Mouse (Mus musculus): ENCODE data around the gene Kcnk13.

Kcnk13 gene

DNA sequence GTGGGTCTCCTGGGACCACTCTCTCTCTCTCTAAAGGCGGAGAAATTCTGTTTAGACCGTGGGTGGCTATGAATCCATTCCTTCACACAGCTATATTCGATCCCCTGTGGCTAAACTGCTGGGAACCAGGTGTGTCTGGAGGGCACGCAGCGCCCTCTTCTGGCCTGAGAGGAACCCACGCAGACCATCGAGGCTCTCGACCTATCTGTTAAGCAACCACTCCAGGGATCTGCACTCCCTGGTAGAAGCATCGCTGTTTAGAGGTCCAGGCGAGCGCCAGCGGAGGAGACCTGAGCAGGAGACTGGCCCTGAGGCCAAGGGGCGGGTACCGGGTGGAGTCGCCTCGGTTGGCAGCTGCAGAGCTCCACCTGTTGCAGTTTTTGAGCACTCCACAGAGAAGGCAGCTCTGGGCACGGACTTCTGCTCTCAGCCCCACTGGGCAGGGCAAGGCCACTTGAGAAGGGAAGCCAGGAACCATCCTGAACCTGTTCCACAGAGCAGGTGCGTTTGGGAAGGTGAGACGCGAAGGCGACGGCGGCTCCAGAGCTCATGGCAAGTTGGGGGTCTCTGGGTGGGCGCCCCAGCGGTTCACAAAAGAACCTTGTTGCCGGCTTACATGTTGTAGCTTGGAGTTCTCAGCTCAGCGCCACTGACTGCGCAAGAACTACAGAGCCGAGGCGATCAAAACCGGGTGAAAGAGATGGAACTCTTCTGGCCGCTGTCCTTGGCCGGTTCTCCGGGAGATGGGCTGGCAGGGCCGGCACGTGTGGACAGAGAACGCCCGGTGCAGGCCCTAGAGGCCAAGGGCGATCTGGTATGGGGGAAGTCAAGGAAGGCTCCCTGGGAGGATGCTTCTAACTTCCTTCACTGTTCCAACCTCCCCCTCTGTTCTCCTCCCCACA is at the start of gene Kcnk13:
Gene Kcnk13, plus strand, starts transcription at position 199 of the 902 bp plus-strand sequence.
- DNase-seq = peak; percentile 83

DNA sequence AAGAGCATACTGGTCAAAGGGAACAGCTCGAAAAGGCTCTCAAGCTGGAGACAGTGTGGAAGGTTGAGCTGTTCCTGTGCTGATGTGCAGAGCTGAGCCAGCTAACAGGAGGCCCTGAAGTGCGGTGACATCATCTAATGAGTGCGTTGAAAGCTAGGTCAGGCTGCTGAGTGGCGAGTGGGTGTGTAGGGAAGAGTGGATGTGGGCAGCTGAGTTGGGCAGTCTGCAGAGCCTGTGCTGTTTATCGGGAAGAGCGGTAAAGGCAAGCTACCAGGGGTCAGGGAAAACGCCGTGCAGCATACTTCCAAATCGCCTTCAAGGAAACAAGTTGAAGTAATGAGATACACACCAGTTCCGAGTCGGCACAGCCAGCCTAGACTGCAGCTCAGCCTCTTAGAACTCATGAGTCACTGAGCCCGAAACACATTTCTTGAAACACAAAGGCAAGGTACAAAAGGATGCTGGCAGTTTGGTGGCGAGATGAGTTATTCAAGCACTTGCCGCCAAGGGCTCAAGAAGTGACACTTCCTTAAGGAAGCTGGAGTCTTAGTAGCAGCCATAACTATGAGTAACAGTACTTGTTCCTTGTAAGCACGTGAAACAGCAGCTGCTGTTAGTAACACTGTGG is 46.4 kb upstream of the Kcnk13 start:
- DNase-seq = no peak

DNA sequence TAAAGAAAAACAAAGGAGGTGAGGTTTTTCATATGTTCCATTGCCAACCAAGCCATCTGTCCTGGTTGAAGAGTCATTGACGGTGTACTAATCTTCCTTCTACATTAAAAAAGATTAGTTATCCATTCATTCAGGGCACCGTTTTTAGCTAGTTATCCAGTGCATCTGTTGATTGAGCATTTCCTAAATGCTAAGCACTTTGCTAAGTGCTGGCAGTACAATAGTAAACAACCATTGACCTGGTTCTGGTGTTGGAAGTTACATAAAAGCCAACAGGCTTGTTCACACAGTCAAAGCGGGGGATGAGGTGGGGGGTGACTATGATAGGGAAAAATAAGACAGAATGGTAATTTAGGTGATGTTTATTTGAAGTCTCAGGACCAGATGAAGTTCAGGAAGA is 44.7 kb upstream of the Kcnk13 start:
- DNase-seq = no peak

DNA sequence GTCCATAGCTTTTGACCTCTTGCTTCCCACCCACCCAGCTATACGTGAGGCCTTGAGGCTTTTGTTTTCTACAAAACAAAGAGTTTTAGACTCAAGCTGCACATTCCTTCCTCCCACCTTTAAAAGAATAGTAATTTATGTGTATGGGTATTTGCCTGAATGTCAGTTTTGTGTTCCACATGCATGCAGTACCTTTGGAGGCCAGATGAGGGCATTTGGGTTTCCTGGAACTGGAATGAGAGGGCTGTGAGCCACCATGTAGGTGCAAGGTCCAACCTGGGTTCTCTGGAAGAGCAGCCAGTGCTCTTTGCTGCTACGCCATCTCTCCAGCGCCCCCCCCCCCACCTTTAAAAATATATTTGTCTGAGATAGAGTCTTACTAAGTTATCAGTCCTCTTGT is 43.3 kb upstream of the Kcnk13 start:
- DNase-seq = peak; percentile 32

DNA sequence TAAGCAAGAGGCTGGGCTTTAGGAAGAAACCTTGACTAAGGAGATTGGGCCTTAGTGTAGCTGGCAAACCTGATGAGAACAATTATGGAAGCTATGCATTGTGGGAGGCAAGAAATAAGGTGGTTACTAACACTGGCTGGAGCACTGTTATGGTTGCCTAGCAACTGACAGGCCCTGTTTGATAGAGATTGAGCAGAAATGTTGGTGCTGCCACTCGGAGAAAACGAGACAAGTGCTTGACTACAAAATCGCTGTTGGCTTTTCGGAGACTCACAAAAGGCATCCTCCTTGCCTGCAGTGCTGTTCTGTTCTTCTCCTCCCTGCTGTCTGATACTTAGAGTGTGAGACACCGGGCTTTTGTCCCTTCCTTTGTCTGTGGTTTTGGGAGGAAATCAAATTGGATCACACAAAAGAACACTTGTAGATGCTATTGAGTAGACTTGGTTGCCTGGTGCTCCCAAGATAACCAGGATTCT is 41.1 kb upstream of the Kcnk13 start:
- DNase-seq = no peak

DNA sequence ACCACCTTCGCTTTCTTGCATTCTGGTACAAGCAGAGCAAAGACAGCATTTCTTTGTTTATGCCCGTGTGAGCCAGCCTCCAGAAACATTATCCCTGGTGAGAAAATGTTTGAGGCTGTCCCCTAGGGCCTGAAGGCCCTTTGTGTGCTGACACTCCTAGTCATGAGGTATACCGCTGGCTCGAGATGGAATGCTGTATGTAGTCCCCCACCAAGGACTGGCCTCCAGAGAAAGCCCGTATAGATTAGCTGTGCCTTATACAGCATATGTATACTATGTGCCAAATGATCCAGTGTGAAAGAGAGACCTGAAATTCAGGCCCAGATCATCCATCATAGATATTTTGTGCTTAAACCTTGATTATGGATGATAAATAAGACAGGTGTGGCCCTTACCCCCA is 40.6 kb upstream of the Kcnk13 start:
- DNase-seq = no peak

DNA sequence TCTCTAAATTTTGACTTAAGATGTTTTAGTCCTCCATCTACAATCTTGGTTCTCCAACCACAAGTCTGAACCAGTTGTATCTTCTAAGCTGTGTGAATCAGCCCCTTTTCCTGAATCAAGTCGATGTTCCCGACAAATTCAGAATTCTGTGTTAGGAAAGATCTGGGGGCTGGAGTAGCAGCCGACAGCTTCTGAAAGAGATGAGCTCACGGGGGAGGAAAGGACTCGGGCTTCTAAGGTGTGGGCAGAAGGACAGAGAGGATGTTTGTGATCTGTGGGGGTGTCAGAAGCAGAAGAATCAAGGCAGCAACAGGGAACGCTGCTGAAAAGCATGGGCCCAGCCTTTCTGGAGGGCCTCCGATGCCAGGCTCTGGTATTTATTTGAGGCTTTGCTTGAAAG is 36.0 kb upstream of the Kcnk13 start:
- no peak for DNase-seq

DNA sequence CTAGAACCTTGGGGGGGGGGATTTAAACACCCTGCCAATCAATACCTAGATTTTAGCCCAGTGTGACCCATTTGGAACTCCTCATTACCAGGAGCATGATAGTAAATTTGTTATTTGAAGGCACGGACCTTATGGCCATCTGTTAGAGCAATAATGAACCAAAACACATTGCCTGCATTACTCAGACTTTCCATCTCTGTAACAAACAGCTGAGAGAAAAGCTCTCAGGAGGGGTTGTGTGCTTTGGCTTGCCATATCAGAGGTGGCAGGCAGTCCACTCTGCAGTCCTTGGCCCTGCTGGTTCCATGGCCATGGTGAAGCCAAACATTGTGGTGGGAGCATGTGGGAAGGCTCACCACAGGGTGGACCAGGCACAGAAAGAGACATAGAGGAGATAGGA is 35.1 kb upstream of the Kcnk13 start:
- no peak for DNase-seq

DNA sequence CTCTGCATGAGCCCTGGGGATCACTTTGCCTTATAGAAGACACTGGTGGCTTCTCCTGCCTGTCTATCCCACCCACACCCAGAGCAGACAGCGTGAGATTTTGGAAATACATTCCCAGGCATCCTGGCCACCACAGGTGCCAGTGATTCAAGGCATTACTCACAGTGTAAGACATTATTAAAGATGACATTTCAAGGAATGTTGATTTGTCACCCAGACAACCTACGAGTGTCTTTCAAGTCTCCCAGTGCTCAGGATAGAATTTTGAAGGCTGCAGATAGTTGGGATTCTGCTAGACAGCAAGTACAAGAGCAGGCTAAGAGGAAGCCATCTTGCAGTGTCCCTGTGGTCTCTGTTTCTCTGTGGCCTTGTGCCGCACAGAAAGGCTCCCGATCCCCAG is 32.1 kb upstream of the Kcnk13 start:
- no peak for DNase-seq

DNA sequence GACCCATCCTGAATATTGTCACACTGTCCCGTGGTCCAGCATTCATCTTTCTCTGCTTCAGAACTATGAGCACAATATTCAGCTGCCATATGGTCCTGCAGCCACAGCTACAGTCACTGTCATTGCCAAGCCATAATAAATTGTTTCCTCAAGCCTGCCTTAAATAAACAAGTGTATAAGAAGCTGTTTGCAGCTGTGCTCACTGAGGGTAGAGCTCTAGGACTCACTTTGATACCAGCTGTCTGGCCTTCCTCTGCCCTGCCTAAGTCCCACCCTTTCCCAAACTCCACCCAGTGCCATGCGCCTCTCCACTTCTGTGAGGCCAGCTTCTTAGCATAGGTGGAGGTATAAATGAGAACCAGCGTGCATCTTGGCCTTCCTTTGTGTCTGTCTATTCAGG is 30.7 kb upstream of the Kcnk13 start:
- no peak for DNase-seq

DNA sequence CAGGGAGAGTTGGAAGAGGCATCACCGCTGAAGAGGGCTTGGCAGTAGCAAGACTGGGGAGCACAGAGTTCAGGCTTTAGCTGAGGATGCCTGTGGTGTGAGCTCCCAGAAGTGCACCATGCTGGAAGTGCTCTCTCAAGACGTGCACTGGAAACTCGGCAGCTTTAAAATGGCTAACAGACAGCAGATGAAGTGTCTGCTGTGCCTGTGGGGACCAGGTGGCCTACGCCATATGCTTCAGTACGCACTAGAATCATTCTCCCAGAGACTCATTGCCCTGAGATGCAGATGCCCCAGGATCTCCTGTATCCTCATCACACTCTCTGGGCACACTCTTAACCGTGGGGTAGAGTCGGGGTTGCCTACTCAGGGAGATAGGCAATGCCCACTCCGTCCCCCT is 28.9 kb upstream of the Kcnk13 start:
- DNase-seq = no peak

DNA sequence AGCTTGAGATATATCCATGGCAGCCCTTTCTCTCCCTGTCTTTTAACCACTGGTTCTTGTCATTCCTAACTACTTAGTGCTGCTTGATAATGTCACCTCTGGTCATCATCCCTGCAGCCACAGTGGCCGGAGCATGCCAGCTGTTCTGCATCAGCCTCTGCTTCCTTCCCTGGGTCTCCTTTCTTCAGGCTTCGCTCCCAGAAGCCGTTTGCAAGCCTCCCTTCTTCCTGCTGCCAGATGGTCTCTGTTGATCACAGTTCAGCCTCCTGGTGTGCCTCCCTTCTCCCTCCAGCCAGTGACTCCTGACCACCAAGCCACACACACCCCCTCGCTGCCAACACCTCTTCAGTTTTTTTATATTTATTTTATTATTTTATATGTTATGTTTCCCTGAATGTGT is 25.8 kb upstream of the Kcnk13 start:
- DNase-seq = peak; percentile 75

DNA sequence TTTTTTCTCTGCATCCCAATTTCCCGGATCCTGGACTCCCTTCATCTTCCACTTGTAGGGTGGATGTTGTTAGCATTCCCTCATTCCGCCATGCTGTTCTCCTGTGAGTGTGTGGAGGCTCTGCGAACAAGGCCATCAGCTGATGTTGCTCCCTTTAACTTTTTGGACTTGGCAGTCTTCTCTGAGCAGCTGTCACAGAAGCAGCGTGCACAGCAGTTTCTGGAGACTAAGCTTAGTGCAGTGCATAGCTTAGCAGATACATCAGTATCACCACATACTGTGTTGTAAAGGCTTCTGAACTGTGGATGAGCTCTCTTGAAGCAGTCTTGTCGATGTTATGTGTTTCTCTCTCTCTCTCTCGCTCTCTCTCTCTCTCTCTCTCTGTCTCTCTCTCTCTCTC is 25.1 kb upstream of the Kcnk13 start:
- DNase-seq = peak; percentile 34

DNA sequence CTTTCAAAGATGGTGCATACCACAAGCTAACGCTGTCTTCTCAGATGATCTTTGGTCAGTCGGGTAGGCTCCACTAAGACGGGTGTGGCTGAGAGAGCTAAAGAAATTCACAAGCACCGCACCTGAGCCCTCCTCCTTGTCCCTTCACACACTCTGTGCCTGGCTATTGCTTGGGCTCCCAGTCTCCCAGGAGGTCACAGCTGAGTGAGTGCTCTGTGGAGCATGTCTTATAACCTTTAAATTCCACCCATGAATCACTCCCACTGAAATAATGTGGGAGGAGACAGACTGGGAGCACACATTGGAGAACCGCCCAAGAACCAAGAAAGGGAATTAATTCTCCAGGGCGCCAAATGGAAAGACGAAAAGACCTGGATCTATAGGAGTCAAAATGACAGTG is 23.6 kb upstream of the Kcnk13 start:
- peak; percentile 67 for DNase-seq

DNA sequence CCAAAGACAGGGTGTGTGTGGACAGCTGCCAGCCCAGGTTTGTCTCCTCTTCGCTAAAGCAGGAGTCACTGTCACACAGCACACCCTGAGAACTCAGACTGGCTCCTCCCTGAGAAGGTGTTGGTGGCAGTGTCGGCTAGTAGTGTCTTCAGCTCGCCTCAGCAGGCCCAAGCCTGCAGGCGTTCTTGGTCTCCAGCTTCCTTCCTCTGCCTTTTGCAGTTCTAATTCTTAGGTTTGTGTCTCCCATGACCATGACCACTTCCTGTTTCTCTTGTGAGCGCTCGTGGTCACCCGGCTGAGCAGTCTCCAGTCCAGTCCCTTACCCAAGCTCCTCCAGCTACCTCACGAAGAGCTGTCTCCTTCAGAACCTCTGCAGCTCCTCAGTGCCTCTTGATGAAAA is 21.9 kb upstream of the Kcnk13 start:
- DNase-seq = no peak

DNA sequence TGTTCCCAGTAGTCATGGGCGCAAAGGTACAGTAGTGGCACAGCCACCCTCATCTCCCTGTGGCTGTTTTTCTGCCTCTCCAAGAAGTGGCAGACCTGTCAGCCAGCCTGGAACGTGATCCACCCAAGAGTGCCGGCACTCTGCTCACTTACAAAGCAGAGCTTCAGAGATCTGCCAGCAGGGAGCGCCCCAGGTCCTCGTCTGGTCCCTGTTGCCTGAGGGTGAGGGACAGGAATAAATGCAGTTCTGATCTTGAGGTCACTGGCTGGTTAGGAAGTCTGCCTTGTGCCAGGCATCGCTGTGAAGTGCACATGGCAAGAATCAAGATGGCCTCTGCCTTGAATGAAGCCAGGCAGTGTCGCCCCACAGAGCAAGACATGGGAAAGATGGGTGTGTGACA is 11.4 kb upstream of the Kcnk13 start:
- DNase-seq = peak; percentile 69

DNA sequence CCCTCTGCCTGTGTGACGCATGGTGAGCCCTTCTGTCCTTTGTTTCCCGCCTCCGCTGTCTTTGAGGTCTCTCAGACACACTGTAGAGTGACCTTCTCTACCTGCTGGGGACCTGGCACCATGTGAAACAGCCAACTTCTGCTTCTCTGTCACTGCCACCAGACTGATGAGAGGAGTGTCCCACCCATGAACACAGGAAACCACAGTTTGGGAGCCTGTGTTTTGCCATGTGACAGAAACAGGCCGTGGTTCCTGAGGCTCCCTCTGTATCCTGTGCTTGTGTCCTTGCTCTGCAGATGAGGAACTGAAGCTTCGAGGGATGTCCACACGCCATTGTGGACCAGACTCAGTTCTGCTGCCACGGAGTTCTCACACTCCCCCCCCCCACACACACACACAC is 7.9 kb upstream of the Kcnk13 start:
- DNase-seq = peak; percentile 1

DNA sequence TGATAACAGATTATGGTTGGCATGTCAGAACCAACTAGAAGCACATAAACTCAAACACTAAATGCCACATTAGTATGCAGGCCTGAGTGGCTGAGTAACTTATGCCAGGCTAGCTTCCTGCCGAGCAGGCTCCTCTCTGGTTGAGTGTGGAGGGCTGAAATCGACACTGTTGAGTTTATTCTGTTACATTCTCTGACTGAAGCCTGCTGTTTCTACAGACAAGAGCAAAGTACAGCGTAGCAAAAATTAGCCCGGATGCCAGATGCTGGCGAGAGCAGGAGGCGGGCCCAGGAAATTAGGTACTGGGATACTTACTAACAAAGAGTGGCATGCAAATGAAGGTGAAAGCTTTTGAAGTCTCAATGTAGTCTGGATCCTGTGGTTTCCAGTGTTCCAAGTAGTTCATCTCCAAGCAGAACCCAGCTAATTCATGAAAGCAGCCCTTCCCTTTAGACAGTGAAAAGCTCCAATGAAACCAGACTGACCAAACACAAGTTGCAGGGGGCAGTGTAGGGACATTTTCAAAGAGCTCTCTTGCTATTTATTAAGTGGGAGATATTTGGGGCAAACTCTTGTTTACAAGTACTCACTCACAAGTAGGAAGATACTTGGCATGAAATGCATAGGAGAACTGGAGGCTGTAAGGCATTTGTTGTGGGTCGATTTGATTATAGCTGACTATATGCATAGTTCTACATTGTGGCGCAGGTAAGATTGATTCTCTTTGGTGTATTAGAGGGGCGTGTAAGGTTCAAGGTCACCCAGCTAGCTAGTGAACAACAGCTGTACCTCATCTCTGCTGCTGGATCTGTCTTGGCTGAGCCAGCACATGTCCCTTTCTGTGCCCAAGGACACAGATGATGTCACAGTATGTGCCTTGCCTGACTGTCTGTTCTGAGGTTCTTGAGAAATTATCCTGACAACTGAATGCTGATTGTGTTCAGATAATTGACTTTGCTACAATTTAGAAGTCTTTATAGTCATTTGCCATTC is 5.9 kb upstream of the Kcnk13 start:
- no peak for DNase-seq

DNA sequence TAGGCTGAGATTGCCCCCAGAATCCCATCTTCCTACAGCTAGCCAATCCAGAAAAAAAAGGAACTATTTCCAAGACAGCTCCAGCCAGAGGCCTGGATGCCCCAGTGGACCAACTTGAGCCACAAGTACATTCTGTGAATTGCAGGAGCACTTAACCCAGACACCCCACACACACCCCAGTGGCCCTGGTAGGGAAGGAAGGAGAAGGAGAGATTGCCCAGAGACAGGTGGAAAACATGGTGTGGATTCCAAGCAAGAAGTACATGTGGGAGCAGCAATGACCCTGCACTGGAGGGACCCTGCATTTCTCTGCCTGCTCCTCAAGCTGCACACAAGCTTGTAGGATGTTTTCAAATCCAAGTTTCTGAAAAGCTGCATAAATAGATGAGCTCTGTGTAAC is 5.0 kb upstream of the Kcnk13 start:
- DNase-seq = no peak

DNA sequence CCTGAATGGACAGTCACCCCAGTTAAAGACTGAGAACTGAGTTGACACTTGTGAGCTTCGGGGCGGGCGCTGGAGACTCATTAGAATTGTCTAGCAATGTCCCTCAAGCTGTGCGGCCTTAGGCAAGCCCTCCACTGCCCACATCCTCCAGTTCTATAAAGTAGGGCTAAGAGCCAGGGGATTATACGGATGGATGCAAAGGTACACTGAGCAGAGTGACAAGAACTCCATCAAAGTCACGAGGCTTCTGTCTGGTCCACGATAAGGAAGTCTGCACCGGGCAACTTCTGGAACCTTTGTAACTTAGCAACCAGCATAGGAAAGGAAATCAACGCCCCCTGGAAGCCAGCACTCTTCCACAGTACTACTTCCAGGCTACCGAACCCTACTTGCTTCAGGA is 4.4 kb upstream of the Kcnk13 start:
- DNase-seq = no peak

DNA sequence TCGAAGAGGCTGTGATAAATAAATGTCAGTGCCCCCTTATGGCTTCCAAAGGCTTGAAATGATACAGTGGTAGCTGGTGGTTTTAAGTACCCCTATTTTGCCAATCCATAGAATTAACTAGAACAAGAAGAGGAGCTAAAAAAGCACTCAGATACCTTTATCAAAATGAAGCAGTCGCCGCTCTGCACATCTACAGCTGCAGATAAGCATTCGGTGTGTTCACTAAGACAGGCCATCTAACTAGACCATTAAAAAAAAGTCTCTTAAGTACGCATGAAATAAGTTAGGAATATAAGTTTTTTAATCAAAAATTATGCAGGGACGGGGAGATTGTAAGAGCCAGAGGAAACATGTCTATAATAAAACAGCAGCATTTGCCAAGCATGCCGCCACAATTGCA is 3.6 kb upstream of the Kcnk13 start:
- no peak for DNase-seq

DNA sequence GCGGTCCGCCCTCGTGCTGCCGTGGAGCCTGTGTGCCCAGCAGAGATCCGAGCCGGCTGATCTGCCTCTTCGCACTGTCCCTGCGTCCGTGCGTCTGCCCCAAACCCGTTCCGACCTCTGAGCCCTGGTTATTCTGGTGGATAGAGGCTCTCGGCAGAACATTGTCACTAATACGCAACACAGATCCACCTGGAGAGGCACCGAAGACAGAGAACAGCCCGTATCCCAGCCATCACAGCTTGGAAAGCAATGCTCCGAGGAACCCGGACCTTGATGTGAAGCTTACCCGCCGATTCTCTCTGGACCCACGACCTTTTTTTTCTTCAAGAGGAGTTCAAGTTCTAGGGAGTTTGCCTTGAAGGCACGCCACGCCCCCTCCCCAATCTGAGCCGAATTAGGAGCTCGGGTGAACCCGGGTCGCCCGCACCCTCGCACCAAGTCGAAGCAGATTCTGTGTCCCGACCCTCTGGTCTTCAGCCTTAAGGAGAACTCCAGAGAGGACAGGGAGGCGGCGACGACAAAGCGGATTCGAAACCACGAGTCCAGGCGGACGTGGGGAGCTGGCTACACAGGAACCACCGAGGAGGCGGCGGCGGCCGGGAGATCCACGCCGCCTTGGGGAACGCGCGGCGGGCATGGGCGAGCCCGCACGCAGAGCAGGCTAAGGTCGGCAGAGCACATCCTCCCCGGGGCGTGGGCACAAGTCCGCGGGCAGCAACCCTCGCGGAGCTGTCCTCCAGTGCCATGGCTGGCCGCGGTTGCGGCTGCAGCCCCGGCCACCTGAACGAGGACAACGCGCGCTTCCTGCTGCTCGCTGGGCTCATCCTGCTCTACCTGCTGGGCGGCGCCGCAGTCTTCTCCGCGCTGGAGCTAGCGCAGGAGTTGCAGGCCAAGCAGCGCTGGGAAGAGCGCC is 1.2 kb downstream of the Kcnk13 start:
- peak; percentile 58 for DNase-seq

Measured in kidney, postnatal 10 days (tissue).